Mouse (Mus musculus) C2C12 (cell line): Measurements from ENCODE around the gene 4930558K02Rik.

Experiments used
- CEBPB ChIP-seq: IDR thresholded peaks from one replicate; pipeline ENCODE4 v1.6.1; 2011; ENCODE audit warnings: low read depth, mild to moderate bottlenecking, control low read depth, moderate library complexity
- CTCF ChIP-seq: IDR thresholded peaks from one replicate; pipeline ENCODE4 v1.5.1; 2011; ENCODE audit not compliant: control insufficient read depth, insufficient read depth, insufficient read length
- MAX ChIP-seq: IDR thresholded peaks from one replicate; pipeline ENCODE4 v1.6.1; 2011; ENCODE audit warnings: mild to moderate bottlenecking, control low read depth
- USF1 ChIP-seq: IDR thresholded peaks from one replicate; pipeline ENCODE4 v1.6.1; 2011; ENCODE audit warnings: low read depth, mild to moderate bottlenecking, control low read depth, moderate library complexity

GRCm38 (mm10) chr1:162017975-162018600 is 38.7 kb upstream of the 4930558K02Rik start:
- TF ChIP-seq USF1 (no peak), CTCF (no peak), CEBPB (no peak), MAX (no peak)
